Mouse (Mus musculus): ENCODE measurements around the gene Mr1.

Mr1 gene

DNA sequence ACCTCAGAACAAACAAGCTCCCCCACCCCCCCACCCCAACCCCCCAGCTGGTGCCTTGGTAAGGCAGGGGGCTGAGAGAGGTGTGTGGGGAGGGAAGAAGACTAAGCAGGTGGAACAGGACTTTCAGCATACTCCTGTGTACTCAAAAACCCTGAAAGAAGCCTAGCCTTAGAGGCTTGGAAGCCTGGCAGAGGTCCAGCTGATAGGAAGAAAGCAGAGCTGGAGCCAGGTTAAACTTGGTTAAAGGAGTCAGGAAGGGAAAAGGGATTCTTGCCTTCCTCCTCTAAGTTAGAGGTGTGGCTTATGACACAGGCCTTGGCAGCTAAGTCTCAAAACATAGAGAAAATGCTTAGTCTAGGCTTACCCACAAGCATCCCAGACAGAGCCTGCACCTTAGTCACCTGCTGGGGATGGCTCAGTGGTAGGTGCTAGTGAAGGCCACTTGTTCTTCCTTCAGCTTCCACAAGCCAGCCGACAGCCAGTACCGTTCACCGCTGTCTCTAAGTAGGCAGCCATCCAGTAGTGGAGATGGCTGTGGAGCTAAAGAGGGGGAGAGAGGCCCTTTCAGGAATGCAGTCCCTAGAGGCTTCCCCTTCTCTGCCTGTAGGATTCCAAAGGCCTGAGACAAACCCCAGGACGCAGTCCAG lies 53.3 kb downstream of the Mr1 start:
- no peak for DNase-seq

DNA sequence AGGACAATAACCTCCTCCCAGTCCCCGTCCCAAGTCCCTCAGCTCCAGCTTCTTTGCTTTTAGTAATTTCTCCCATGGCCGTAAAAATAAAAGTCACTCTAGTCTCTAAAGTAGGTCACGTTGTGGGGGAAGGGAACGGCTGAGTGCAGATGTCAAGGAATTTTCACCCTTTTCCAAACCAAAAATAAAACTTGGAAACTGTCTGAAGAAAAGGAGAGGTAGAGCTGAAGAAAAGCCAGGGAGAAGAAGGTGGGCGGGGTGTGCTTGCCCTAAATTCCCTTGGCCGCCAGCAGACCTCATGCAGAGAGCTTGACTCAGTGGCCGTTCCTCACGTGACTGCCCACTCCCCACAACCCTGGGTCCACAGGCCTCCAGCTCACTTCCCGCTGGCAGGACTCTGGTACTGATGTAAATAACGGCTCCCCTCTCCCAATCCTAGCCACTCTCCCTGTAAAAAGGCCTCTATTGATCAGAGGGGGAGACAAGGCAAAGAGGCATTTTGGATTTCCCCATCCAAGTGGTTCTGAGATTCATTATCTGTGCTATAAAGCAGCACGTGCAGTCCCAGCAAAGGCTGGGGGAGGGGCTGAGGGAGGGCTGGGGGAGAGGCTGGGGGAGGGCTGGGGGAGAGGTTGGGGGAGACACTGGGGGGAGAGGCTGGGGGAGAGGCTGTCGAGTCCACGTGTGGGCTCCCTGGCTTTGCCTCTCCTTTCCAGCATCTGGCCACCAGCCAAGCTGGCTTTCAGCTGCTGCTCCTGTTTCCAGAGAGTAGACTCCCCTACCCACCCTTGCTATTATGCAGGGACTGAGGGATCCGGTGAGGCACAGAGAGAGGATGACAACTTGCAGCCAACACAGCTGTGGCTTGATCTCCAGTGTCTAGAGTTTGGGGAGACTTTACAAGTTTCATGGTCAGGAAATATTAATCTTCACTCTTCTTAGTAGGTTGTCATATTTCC lies 54.5 kb downstream of the Mr1 start:
- DNase-seq, result peak in 1 of 2 experiments; percentile 34

DNA sequence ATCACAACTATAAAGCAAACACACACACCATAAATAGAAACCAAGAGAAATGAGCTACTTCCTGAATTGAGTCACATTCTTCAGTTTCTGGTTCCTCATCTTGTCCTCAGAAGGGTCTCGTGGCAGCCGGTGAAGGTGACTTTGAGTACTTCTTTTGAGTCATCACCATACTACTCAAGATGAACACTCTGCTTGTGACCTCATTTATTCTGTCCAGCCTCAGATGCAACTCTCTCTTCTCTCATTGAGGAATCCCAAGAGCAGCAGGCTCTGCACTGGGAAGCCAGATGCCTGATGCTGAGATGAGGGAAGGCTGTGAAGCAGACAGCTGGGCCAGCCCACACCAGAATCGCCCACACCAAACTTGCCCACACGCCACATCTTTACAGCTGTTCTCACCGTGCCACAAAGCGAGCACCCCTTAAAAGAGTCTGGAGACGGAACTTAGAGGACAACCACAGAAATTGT lies 55.2 kb downstream of the Mr1 start:
- no peak for DNase-seq

DNA sequence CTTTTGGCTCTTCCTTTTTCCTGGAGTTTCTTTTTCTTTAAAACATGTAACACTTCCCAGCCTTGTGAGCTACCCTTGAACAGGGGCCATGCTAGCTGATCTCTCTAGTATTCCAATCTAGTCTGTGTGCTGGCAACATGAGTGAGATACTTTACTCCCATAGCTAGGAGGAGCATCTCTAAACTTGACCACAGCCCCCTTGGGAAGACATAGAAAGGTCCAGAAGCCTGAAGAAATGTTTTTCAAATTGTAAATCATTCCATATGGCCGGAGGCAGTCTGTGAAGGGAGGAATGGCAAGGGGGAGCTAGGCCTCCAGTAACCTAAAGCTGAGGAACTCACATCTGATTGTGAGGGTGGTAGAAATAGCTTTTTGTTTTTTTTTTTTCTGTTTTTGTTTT lies 55.9 kb downstream of the Mr1 start:
- DNase-seq, result no peak

DNA sequence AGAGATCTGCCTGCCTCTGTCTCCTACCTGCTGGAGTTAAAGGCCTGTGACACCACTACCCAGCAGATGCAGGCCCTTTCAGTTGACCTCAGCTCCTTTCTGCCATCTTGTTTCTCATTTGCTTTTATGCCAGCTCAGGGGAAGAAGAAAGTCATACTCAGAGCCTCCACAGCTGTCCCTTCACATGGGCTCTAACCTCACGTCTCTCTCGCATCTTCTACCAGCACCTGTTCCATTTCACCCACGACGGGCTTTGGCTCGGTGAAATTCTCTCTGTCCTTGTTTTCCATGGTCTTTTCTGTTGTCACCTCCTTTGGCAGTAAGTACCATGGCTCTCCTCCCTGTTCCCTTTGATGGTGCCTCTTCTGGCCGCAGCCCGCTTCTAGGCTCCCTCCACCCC lies 56.3 kb downstream of the Mr1 start:
- no peak for DNase-seq

DNA sequence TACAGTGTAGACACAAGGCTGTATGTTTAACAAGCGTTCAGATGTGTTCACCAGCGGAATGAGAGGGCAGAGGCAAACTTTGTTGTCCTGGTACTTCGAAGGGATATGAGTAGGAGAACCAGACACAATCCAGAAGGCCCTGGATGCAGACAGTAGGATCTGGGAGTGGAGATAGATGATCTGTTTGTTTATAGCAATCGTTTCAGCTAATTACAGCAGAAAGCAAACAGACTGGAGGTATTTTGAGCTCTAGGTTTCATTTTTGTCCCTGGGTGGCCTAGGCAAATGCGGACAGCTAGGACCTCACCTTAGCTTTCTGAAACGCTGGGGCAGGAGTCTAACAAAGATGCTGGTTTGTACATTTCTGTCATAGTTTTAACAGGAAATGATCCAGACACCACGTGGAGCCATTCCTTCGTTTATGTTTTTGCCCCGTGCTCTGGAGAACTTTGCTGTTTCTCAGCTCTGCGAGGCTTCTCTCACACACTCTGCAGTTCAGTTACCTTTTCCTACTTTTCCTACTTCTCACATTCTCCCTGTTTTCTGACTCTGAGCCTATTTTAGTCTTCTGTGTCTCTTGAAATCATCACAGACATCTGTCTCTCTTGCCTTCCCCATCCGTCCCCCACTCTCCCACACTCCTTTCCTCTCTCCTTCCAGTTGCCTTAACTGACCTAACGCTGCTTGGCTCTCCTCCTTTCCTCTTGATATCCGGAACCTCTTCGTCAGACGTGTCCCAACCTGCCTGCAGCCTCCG lies 57.6 kb downstream of the Mr1 start:
- no peak for DNase-seq

DNA sequence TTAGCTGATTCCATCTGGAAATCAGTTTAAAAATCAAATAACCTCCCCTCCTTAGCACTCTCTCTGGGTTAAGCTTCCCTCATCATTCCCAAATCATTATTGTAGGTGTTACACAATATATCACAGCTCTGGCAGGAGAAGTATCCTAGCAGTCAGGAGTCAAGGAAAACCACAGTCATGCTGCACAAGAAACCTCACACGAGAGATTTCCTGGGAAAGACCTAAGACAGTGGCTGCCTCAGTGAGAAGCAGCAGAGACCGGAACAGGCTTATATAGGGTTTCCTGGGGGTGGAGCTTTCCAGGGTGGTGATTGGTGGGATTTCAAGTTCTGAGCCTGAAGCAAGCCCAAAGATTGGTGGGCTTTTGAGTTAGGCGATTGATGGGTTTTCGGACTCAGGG lies 58.6 kb downstream of the Mr1 start:
- no peak for DNase-seq

DNA sequence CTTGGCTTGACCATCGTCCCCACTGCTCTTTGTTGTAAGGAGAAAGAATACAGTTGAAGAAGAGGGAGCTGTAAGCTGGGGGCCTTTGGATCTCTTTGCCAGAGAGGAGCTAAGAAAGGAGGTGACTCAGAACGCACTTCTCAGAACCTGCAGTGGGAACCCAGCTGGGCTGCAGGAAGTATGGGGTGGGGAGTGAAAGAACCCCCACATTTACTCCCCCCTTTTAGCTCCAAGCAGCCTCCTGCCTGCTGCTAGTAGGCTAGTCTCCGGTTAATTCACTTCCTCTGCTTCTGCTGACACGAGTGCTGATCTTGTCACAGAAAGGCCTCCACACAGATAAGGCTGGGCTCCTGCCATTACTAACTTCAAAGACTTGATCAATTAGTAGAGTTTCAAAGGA lies 59.7 kb downstream of the Mr1 start:
- no peak for DNase-seq

DNA sequence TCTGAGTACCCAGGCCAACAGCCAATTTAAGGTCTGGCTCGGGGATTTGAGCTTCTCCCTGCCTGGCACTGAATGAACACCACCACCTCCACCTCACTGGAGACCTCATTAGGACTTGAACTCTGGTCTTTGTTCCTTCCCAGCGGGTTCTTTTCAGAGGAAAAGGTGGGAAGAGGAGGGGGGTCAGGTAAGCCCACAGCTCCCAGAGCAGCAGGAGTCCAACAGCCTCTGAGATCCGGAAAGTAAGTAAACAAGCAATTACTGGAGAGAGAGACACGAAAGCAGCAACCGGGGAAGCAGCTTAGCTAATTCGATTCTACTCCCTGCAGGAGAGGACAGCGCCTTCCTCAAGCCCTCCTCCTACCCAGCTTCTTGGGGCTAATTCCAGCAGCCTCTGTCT lies 60.2 kb downstream of the Mr1 start:
- DNase-seq, result no peak

DNA sequence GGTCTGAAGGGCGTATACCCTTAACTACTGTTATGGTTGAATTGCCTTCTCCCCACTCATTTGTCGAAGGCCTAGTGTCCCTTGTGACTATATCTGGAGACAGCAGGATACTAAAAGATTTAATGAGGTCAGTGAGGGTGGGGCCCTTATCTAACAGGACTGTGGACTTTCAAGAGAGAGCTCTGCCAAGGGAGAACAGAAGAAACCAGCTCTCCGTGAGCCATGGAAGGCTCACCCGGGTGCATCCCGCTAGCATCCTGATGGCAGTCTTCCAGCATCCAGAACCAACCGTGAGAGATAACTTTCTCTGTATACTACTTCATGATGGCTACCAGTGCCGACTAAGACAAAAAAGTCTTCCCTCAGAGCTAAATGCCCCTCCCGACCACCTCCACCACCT lies 61.8 kb downstream of the Mr1 start:
- DNase-seq, result no peak

DNA sequence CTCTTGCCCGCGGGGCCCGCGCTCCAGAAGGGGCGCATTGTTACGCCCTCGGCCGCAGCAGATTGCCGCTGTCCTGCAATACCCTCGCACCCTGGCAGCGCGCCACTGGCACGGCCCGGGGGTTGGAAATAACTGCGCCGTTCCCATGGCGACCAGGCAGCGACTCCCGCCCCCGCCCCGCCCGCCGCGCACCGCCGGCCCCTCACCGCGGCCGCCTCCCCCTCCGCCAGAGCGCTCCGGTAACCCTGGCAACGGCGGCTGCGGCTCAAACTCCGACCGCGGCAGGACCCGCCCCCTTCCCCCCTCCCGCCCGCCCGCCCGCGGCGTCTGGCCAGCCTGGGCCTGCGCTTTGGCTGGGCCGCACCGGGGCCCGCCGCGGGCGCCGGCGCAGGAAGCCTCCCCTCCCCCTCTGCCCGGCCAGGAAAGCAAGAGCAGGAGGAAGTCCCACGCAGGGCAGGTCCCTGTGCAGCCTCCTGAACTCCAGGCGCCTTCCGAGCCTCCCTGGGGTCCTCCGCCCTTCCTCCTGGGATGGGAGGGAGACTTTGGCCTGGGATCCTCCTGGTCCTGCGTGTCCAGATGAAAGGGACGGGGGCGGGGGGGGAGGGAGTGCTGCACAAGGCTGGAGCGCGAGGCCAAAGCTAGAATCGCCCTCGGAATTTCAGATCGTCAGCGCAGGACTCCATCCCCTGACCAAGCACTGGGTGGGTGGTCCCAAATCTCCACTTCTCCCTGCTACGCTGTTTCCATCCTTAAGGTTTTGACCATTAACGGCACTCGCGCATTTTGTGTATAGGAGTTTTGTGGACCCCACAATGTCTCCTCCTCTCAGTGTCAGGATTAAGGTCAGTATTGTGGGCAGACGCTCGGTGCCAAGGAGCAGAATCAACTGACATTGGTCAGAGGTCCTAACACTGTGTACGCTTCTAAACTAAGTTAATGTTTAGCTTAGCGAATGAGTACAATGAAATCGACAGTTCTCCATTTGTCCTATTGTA lies 63.0 kb downstream of the Mr1 start:
- peak; percentile 79 to 87 for DNase-seq

DNA sequence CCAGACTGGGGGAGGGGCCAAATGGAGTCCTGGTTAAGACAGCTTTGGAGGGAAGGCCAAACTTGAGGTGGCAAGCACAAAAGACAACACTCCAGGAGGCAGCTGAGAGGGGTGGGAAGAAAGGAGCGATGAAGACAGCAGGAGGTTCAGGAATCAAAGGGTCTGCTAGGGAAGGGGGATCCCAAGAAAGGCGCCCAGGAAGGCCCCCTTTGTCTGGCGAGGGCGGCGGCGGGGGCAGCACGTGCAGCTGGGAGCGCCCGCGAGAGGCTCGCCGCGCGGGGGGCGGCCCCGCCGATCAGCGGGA lies 63.7 kb downstream of the Mr1 start:
- DNase-seq, result peak in 1 of 2 experiments; percentile 44

DNA sequence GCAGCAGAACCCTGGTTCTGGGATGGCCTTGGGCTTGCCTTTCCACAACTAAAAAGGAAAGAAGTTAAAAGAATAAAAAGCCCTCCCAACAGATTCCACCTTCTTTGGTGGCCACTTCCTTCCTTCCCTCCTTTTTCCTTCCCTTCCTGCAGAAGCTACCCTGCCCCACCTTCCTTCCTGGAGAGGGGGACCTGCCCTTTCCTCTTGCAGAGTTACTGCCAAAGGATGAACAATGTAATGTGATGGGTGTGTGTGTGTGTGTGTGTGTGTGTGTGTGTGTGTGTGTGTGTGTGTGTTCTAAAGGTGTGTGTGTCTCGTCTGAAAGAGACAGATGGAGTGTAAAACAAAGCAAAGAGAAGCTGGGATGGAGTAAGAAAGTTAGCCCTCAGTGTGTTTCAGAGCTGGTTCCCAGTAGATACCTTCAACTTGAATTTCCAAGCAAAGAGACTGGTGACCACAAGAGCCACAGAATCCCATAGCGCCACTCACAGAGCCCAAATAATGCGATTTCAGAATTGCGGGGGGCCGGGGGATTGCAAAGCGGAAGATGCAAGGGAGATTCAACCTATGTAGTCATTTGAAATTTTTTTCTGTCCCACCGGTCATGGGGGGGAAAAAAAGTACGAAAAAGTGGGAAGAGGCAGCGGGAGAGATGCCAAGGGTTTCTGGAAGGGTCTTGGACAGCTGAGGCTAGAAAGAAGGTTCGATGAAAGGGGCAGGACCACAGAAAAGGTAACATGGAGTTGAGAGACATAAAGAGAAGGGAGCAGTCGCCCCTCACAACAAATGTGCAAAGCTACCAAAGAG lies 64.3 kb downstream of the Mr1 start:
- DNase-seq, result peak in 1 of 2 experiments; percentile 10

DNA sequence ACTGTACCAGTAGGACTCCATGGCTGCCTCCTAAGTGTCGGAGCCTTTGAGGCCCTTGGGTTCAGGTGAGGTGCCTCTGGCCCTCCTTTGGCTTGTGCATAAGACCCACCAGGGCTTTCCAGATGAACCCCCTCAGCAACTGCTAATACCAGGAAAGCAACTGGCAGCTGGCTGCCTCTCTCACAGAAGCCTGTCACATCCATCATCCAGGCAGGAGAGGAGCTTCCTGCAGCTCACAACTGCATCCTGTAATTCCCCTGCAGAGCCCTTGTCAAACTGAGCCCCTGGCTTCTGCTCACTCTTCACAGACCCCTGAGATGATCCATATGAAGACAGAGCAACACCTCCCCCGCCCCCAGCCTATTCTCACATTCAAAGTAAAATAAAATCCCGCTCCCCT lies 68.9 kb downstream of the Mr1 start:
- DNase-seq, result no peak
